Mouse (Mus musculus) CH12.LX (cell line): Measurements from ENCODE around the gene Skor1. TPM values are rescaled to one million over a fixed set of nuclear protein-coding genes. Genes with fewer than 3 reads are reported as not detected.

Experiments used
- DNase-seq: peaks from one replicate; pipeline ENCODE4 v3.0.0-alpha.2; 2013; ENCODE audit errors: extremely low read depth
- H3K27ac ChIP-seq: 2 replicates; pipeline ENCODE4 v1.5.1; 2012; ENCODE audit warnings: low read depth, mild to moderate bottlenecking, control low read depth, moderate library complexity; ENCODE audit not compliant: insufficient read depth
- H3K27me3 ChIP-seq: replicated peaks from 2 replicates; pipeline ENCODE3; 2012; ENCODE audit warnings: inconsistent platforms
- H3K36me3 ChIP-seq, 2 experiments: replicated peaks in 1 of 2; 2 replicates each; pipeline versions ENCODE3 to v1.6.1; 2012; ENCODE audit warnings: inconsistent platforms in 1 of 2, low read length in 1 of 2, mild to moderate bottlenecking in 1 of 2, mixed read lengths in 1 of 2, moderate library complexity in 1 of 2; ENCODE audit not compliant: control insufficient read depth in 1 of 2, insufficient read depth in 1 of 2
- H3K4me1 ChIP-seq, 2 experiments: 2 replicates each; pipeline ENCODE4 v1.6.1; 2012; ENCODE audit warnings: inconsistent platforms in 1 of 2, moderate library complexity in 1 of 2; ENCODE audit not compliant: insufficient read depth in 2 of 2, control insufficient read depth in 1 of 2
- H3K4me2 ChIP-seq: 2 replicates; pipeline ENCODE4 v1.6.1; 2012; ENCODE audit warnings: low read depth, mild to moderate bottlenecking, control low read depth; ENCODE audit not compliant: poor library complexity, insufficient read depth, severe bottlenecking
- H3K4me3 ChIP-seq, 3 experiments: fragments of 150-350 bp in 1 of 3; sonication (generic) in 1 of 3; replicated peaks in 1 of 3; 2 replicates each; pipeline versions ENCODE3 to v1.5.1; 2011 to 2012; ENCODE audit warnings: low read depth in 2 of 3, low read length in 2 of 3, mild to moderate bottlenecking in 2 of 3, moderate library complexity in 2 of 3, control low read depth in 1 of 3, improper control_type of control experiment in 1 of 3, inconsistent platforms in 1 of 3, mixed read lengths in 1 of 3; ENCODE audit not compliant: poor library complexity in 1 of 3
- H3K79me2 ChIP-seq: replicated peaks from 2 replicates; pipeline ENCODE4 v1.6.1; 2012; ENCODE audit warnings: mild to moderate bottlenecking, moderate library complexity; ENCODE audit not compliant: control insufficient read depth, poor library complexity, insufficient read depth, severe bottlenecking; ENCODE audit errors: extremely low read depth
- H3K9ac ChIP-seq: 2 replicates; pipeline ENCODE4 v1.6.1; 2012; ENCODE audit warnings: low read depth, mild to moderate bottlenecking, control low read depth, moderate library complexity; ENCODE audit not compliant: insufficient read depth
- H3K9me3 ChIP-seq: replicated peaks from 2 replicates; pipeline ENCODE3; 2012; ENCODE audit warnings: low read length, inconsistent platforms, mixed read lengths
- CHD2 ChIP-seq: IDR thresholded peaks from 2 replicates; pipeline ENCODE4 v1.6.1; 2011; ENCODE audit warnings: low read length, improper control_type of control experiment
- GABPA ChIP-seq: IDR thresholded peaks from 2 replicates; pipeline ENCODE4 v1.6.1; 2012; ENCODE audit warnings: low read depth, low read length, improper control_type of control experiment, inconsistent platforms; ENCODE audit not compliant: insufficient replicate concordance
- HCFC1 ChIP-seq: IDR thresholded peaks from 2 replicates; pipeline ENCODE4 v1.6.1; 2012; ENCODE audit warnings: low read depth, mild to moderate bottlenecking, inconsistent platforms, low read length, improper control_type of control experiment
- IRF4 ChIP-seq: IDR thresholded peaks from 2 replicates; pipeline ENCODE4 v1.6.1; 2014; ENCODE audit warnings: low read depth, mild to moderate bottlenecking, inconsistent platforms, low read length, improper control_type of control experiment
- MAFK ChIP-seq: IDR thresholded peaks from 2 replicates; pipeline ENCODE4 v1.6.1; 2011; ENCODE audit warnings: low read length, improper control_type of control experiment; ENCODE audit not compliant: insufficient replicate concordance
- MAX ChIP-seq: IDR thresholded peaks from 2 replicates; pipeline ENCODE4 v1.6.1; 2011; ENCODE audit warnings: low read length, improper control_type of control experiment
- MAZ ChIP-seq: IDR thresholded peaks from 2 replicates; pipeline ENCODE4 v1.6.1; 2012; ENCODE audit warnings: low read depth, mild to moderate bottlenecking, inconsistent platforms, low read length, improper control_type of control experiment, moderate library complexity
- NRF1 ChIP-seq: IDR thresholded peaks from 2 replicates; pipeline ENCODE4 v1.6.1; 2014; ENCODE audit warnings: low read depth, mild to moderate bottlenecking, inconsistent platforms, low read length, improper control_type of control experiment, moderate library complexity
- PAX5 ChIP-seq: IDR thresholded peaks from 2 replicates; pipeline ENCODE4 v1.6.1; 2012; ENCODE audit warnings: low read length, inconsistent platforms, mixed read lengths
- POLR2A ChIP-seq: IDR thresholded peaks from 2 replicates; pipeline ENCODE4 v1.6.1; 2011; ENCODE audit warnings: low read depth, mild to moderate bottlenecking, improper control_type of control experiment, low read length
- RCOR1 ChIP-seq: conservative IDR thresholded peaks from 2 replicates; pipeline ENCODE4 v1.6.1; 2012; ENCODE audit warnings: low read depth, mild to moderate bottlenecking, inconsistent platforms, low read length, improper control_type of control experiment
- SIN3A ChIP-seq: IDR thresholded peaks from 2 replicates; pipeline ENCODE4 v1.6.1; 2012; ENCODE audit warnings: low read length, improper control_type of control experiment, inconsistent platforms
- TBP ChIP-seq: conservative IDR thresholded peaks from 2 replicates; pipeline ENCODE4 v1.6.1; 2011; ENCODE audit warnings: low read depth, low read length, improper control_type of control experiment
- UBTF ChIP-seq: IDR thresholded peaks from 2 replicates; pipeline ENCODE4 v1.6.1; 2012; ENCODE audit warnings: low read depth, mild to moderate bottlenecking, inconsistent platforms, low read length, improper control_type of control experiment, moderate library complexity
- USF1 ChIP-seq: IDR thresholded peaks from 2 replicates; pipeline ENCODE4 v1.6.1; 2014; ENCODE audit warnings: low read depth, mild to moderate bottlenecking, inconsistent platforms, low read length, improper control_type of control experiment
- ZMIZ1 ChIP-seq: IDR thresholded peaks from 2 replicates; pipeline ENCODE4 v1.6.1; 2012; ENCODE audit warnings: low read depth, mild to moderate bottlenecking, inconsistent platforms, low read length, improper control_type of control experiment
- dilution Hi-C: fragments of 300-500 bp; cut with MboI; formaldehyde crosslinking; loops from 2 replicates; pipeline ENCODE4 v1.14.3; 2020; ENCODE audit warnings: low sequenced_read_pairs; ENCODE audit not compliant: extremely low pct_unique_long_range_greater_than_20kb, extremely low pct_ligation_motif_present
- in situ Hi-C: fragments of 300-500 bp; cut with MboI; formaldehyde crosslinking; loops from 3 replicates; pipeline ENCODE4 v1.14.3; 2019; ENCODE audit warnings: low sequenced_read_pairs, low pct_ligation_motif_present, low pct_unique_long_range_greater_than_20kb, mixed read lengths
- polyA plus RNA-seq: library from polyadenylated mRNA; unstranded; fragments of >175 nt; gene quantifications from 2 replicates; pipeline ENCODE4 v1.2.1, GENCODE M21; 2012; ENCODE audit warnings: low read depth; ENCODE audit not compliant: insufficient read length
- total RNA-seq, 2 experiments: library from RNA; depleted of rRNA; stranded (reverse); fragments of 300-350 nt in 1 of 2; fragments of >200 nt in 1 of 2; gene quantifications; 2 replicates each; pipeline ENCODE4 v1.2.3; 2012 to 2014

The Skor1 gene
- total and polyA plus RNA-seq, 3 experiments: not detected

DNA sequence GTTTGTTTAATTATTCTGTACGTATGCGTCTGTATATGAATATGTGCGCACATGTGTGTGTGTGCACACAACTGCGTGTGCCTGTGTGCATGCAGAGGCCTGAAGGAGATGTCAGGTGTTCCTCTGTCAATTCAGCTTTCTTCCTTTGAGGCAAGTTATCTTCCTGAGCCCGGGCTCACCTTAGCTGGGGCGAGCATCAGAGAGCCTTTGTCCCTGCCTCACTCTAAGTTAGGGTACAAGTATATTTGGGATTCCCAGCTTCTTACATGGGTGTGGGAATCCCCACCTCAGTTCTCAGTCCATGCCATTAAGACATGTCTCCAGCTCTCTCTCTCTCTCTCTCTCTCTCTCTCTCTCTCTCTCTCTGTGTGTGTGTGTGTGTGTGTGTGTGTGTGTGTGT lies 56.2 kb downstream of the Skor1 start:
- H3K9ac ChIP-seq: no peak overlapping the region
- TF ChIP-seq UBTF: no peak
- no peak for TF ChIP-seq RCOR1
- no peak for TF ChIP-seq MAX
- TF ChIP-seq PAX5: no peak
- no peak for TF ChIP-seq GABPA
- TF ChIP-seq POLR2A: no peak
- no peak for TF ChIP-seq MAFK
- no peak for TF ChIP-seq USF1
- TF ChIP-seq, all 38 proteins: peak for 0
- H3K27me3 ChIP-seq: no peaks in the 10 kb centered on the region

GRCm38 (mm10) chr9:63091971-63092528 lies 56.7 kb downstream of the Skor1 start:
- in situ Hi-C loops (no loop called here), dilution Hi-C loops (no loop called here)
- Histone ChIP-seq H3K9me3 (no peaks in the 10 kb centered on the region), H3K79me2 (no peaks in the 10 kb centered on the region), H3K4me3 (peak overlapping the region; percentile 1 to 48 (median 12)), H3K9ac (no peak overlapping the region), H3K27me3 (no peaks in the 10 kb centered on the region), H3K36me3 (peaks cover 0 to 3% of the 10 kb centered on the region in 2 experiments), H3K4me1 (peaks cover 10 to 40% of the 10 kb centered on the region in 2 experiments), H3K4me2 (peak overlapping the region; percentile 73), H3K27ac (no peak overlapping the region)
- DNase-seq: no peak
- 0 out of 2 replicates have a peak, but pooled peaks have one; percentile 39 for TF ChIP-seq SIN3A
- TF ChIP-seq NRF1: no peak
- TF ChIP-seq MAZ: 0 out of 2 replicates have a peak, but pooled peaks have one; percentile 51
- TF ChIP-seq CHD2: peak; percentile 90
- TF ChIP-seq IRF4: peak; percentile 24; the same call in 1 of the 2 replicates
- 0 out of 2 replicates have a peak, but pooled peaks have one; percentile 15 for TF ChIP-seq TBP
- no peak for TF ChIP-seq HCFC1
- no peak for TF ChIP-seq ZMIZ1

More for the DNA sequence above, 56.2 kb downstream of the Skor1 start:
- H3K79me2 ChIP-seq: no peaks in the 10 kb centered on the region
- DNase-seq: no peak
- peak overlapping the region; percentile 73 for H3K4me2 ChIP-seq
- no peak overlapping the region for H3K27ac ChIP-seq
- peaks cover 10 to 40% of the 10 kb centered on the region in 2 experiments for H3K4me1 ChIP-seq
- in situ Hi-C loops (no loop called here), dilution Hi-C loops (no loop called here)
- H3K4me3 ChIP-seq: peak overlapping the region in 2 of 3 experiments; percentile 12 to 48
- no peaks in the 10 kb centered on the region for H3K9me3 ChIP-seq
- peaks cover 0 to 4% of the 10 kb centered on the region in 2 experiments for H3K36me3 ChIP-seq
